Mouse (Mus musculus): Measurements from ENCODE around the gene Gm21028.
"Not testable (repeated sequence)": the region's sequence is repeated elsewhere in the genome, so short reads cannot be mapped to it uniquely, and the experiment has no call there.

The Gm21028 gene

GRCm38 (mm10) chr7:42578488-42578887 is at the start of gene Gm21028:
Gm21028 (minus strand) TSS chr7:42578588.
- no peak for DNase-seq (ENCODE audit: low spot score in 2 of 2)

DNA sequence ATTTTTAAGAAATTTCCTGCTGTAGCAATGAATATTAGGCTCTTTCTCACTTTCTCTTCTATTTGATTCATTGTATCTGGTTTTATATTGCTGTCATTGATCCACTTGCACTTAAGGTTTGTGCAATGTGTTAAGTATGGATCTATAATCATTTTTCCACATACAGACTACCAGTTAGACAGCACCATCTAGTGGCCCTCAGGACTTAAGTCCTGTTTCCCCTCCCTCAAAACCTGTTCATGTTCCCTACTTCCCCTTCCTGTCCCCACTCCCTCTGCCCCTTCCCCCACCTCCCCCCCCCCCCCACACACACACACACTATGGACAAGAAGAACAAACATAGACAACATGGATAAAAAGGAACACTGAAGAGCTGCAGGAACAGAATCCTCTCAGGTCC is 17.3 kb upstream of the Gm21028 start:
- not testable (repeated sequence) for DNase-seq (ENCODE audit: low spot score in 2 of 2)

DNA sequence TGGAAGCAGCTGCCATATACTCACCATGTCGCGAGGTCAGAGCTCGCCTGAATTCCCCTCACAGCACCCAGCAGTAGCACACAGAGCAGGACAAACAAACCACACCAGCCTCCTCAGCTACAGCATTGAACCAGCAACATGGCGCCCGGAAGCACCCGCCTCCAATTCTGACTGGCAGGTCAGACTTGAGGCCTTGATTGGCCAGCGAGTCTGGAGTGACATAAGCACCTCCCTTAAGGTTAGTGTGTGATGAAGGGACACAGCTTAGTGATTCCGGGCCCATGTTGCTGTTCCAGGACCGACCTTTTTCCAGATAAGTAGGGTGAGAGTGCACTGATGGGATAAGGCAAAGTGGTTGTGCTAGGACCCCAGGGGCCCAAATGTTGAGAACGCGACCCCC is 14.0 kb upstream of the Gm21028 start, which contains the start of gene Zfp977:
TSS of gene Zfp977 (minus strand) at position 135 of the 400 bp plus-strand sequence.
- not testable (repeated sequence) for DNase-seq (ENCODE audit: low spot score in 2 of 2)

GRCm38 (mm10) chr7:42591311-42591710 is 12.9 kb upstream of the Gm21028 start:
- DNase-seq (ENCODE audit: low spot score in 2 of 2): not testable (repeated sequence)

- DNase-seq (ENCODE audit: low spot score in 2 of 2): no peak
These were observed 26.6 kb downstream of the Gm21028 start for GRCm38 (mm10) chr7:42551766-42552165.
